Mouse (Mus musculus) kidney, embryonic 14.5 days (tissue): ENCODE measurements around the gene Ces1f. TPM values are rescaled to one million over a fixed set of nuclear protein-coding genes. Genes with fewer than 3 reads are reported as not detected.

Experiments
- ATAC-seq: fragments of 200-750 bp; cut with Nextera tagmentation; 2 replicates; pipeline ENCODE4 v1.8.0; 2017; ENCODE audit warnings: moderate number of reproducible peaks, mild to moderate bottlenecking, moderate TSS enrichment, moderate library complexity; ENCODE audit not compliant: low FRiP score, low TSS enrichment
- H3K27ac ChIP-seq: fragments of 300-500 bp; sonication (generic); 2 replicates; pipeline ENCODE4 v1.5.1; 2014; ENCODE audit warnings: low read depth, mild to moderate bottlenecking, low read length, moderate library complexity, mixed read lengths
- H3K27me3 ChIP-seq: fragments of 300-500 bp; sonication (generic); 2 replicates; pipeline ENCODE4 v1.6.1; 2014; ENCODE audit warnings: mild to moderate bottlenecking, low read length; ENCODE audit not compliant: control insufficient read depth, insufficient read depth
- H3K36me3 ChIP-seq: fragments of 300-500 bp; sonication (generic); 2 replicates; pipeline ENCODE4 v1.6.1; 2014; ENCODE audit warnings: low read length, mixed read lengths; ENCODE audit not compliant: control insufficient read depth, insufficient read depth
- H3K4me1 ChIP-seq: fragments of 300-500 bp; sonication (generic); 2 replicates; pipeline ENCODE4 v1.6.1; 2014; ENCODE audit warnings: low read length, mixed read lengths; ENCODE audit not compliant: control insufficient read depth, insufficient read depth
- H3K4me2 ChIP-seq: fragments of 300-500 bp; sonication (generic); replicated peaks from 2 replicates; pipeline ENCODE4 v1.6.1; 2014; ENCODE audit warnings: low read depth, mild to moderate bottlenecking, low read length
- H3K4me3 ChIP-seq: fragments of 300-500 bp; sonication (generic); 2 replicates; pipeline ENCODE4 v1.5.1; 2014; ENCODE audit warnings: mild to moderate bottlenecking, low read length
- H3K9ac ChIP-seq: fragments of 300-500 bp; sonication (generic); 2 replicates; pipeline ENCODE4 v1.6.1; 2014; ENCODE audit warnings: low read depth, mild to moderate bottlenecking, low read length, moderate library complexity
- H3K9me3 ChIP-seq: fragments of 300-500 bp; sonication (generic); 2 replicates; pipeline ENCODE4 v1.6.1; 2016; ENCODE audit warnings: low read length; ENCODE audit not compliant: control insufficient read depth
- WGBS: fragments of 180-500 bp; shearing (Covaris S2); extraction: QIAGEN DNeasy Blood & Tissue Kit; methylation state at CpG from one replicate; pipeline ENCODE4 v1.1.7; 2014; 5-methylcytosine and 5-hydroxymethylcytosine counted together
- polyA plus RNA-seq: library from polyadenylated mRNA; unstranded; fragments of >200 nt; fragmentation: Nextera tagmentation; extraction: Ambion mirVana; gene quantifications from 2 replicates; pipeline ENCODE4 v1.2.1, GENCODE M21; 2014

The Ces1f gene
- polyA plus RNA-seq, 1 experiment from 2014 or later: not detected

DNA sequence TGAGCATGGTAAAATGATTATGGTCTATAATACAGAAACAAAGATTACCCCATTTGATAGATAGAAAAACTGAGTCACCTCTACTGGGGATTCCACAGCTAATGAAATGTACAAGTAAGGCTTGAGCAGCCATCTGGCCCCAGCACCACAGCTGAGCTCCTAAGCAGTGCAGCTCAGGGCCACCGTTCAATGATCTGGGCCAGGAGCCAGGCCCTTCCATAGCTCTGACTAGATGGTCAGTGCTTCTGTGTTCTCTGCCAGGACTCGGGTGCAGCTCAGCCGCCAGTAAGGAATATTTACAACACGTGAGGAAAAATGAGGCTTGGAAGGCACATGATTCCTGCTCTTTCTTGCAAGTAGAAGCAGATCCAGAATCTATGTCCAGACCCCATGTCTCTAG, 6.9 kb downstream of the Ces1f start:
- Histone ChIP-seq H3K36me3 (no peaks in the 10 kb centered on the region), H3K27me3 (no peaks in the 10 kb centered on the region), H3K9ac (no peak overlapping the region), H3K4me2 (no peak overlapping the region), H3K4me3 (no peak overlapping the region), H3K27ac (no peak overlapping the region), H3K4me1 (no peaks in the 10 kb centered on the region), H3K9me3 (no peaks in the 10 kb centered on the region)
- no peak for ATAC-seq
- WGBS: 78% methylated on average over 4 of the region's 4 CpGs

DNA sequence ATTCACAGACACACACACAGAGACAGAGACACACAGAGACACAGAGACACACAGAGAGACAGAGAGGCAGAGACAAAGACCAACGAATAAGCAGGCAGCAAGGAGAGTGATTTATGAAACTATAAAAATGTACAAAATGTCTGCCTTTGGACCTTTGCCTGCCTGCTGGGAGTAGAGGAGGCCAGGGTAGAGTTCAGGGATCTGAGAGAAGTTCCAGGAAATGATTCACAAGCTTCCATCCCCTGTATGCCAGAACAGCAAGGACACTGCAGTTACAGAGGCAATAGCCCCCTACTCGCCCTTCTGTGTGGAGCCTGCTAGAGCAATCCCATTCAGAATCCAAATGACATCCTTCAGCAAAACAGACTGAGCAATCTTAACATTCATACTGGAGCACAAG, 18.1 kb downstream of the Ces1f start:
- Histone ChIP-seq H3K27me3 (no peaks in the 10 kb centered on the region), H3K4me3 (no peak overlapping the region), H3K4me2 (no peak overlapping the region), H3K9me3 (no peaks in the 10 kb centered on the region), H3K36me3 (no peaks in the 10 kb centered on the region), H3K27ac (no peak overlapping the region), H3K4me1 (no peaks in the 10 kb centered on the region), H3K9ac (no peak overlapping the region)
- no peak for ATAC-seq
- 42% methylated on average over 2 of the region's 2 CpGs for WGBS

DNA sequence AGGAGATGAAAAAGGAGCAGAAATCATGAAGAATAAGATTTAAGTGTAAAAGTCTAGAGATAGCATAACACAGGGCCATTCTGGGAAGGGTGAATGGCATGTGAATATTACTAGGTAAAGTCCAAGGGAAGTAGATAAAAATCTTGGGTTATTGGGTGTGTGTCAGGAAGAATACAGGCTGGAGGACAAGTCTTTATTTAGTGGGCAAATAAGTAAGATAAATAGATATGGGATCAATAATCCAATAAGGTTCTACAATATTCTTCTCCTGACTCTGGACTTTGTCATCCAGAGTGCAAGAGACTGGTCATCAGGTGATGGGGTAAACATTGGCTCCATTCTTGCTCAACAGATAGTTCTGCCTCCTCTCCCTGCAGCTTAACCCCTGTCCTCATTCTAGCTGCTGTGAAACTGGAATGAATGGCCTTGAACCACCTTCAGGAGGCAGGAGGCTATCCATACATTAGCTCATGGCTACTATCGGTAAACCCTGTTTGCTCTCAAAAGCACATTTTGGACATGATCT, 27.1 kb downstream of the Ces1f start:
- 93% methylated on average over 1 of the region's 1 CpGs for WGBS
- no peak overlapping the region for H3K4me3 ChIP-seq
- H3K9ac ChIP-seq: no peak overlapping the region
- H3K36me3 ChIP-seq: no peaks in the 10 kb centered on the region
- H3K4me1 ChIP-seq: no peaks in the 10 kb centered on the region
- no peak for ATAC-seq
- no peaks in the 10 kb centered on the region for H3K9me3 ChIP-seq
- no peaks in the 10 kb centered on the region for H3K27me3 ChIP-seq
- no peak overlapping the region for H3K27ac ChIP-seq
- H3K4me2 ChIP-seq: no peak overlapping the region

DNA sequence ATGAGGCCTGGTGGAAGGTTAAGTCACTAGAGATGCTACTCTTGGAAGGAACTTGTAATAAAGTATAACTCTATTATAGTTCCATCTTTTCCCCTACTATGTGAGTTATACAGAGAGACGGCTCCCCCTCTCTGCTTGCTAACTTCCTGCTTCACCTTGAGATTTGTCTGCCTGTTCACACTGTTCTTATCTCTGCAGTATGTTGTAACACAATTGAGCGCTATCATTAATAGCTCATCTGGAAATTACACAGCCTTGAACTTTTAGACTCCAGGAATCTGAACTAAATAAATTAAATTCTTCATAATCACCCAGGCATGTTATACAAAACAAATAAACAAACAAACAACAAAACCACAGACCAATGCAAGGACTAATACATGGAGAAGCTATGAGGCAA, 33.5 kb downstream of the Ces1f start:
- no peaks in the 10 kb centered on the region for H3K9me3 ChIP-seq
- H3K4me2 ChIP-seq: no peak overlapping the region
- ATAC-seq: no peak
- H3K36me3 ChIP-seq: no peaks in the 10 kb centered on the region
- H3K9ac ChIP-seq: no peak overlapping the region
- H3K4me3 ChIP-seq: no peak overlapping the region
- 82% methylated on average over 2 of the region's 2 CpGs for WGBS
- no peak overlapping the region for H3K27ac ChIP-seq
- H3K27me3 ChIP-seq: no peaks in the 10 kb centered on the region
- no peaks in the 10 kb centered on the region for H3K4me1 ChIP-seq

DNA sequence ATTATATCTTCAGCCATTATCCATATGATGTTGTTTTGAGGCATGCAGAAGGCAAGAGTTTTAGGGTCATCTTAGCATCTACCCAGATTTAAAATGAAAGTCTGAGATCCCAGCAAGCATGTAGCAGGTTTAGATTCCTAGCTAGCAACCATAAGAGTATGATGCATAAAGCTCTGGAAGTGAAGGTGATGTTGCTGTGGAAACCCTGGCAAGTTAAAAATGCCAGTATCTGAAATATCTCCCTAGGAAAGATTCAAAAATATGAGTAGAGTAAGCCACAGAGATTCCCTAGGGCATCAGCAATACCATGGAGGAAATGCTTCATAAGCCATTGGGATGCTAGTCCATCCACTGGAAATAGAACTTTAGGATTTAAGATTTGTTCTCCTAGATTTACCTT, 39.7 kb downstream of the Ces1f start:
- H3K4me3 ChIP-seq: no peak overlapping the region
- no peak overlapping the region for H3K9ac ChIP-seq
- no peak overlapping the region for H3K4me2 ChIP-seq
- no peak for ATAC-seq
- no peaks in the 10 kb centered on the region for H3K36me3 ChIP-seq
- H3K9me3 ChIP-seq: no peaks in the 10 kb centered on the region
- no peaks in the 10 kb centered on the region for H3K4me1 ChIP-seq
- no peaks in the 10 kb centered on the region for H3K27me3 ChIP-seq
- no peak overlapping the region for H3K27ac ChIP-seq

DNA sequence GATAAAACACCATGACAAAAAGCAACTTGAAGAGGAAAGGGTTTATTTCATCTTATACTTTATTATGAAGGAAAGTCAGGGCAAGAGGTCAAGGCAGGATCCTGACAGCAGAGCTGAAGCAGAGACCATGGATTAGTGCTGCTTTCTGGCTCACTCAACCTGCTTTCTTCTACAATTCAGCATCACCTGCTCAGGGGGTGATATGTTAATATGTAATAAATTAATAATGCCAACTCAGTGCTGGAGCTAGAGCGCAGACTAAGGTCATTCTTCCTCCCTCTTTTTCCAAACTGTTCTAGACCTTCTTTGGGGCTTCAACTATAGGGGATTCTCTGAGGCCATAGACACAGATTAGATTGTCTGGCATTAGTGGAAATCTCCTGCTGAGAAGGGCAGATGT, 43.9 kb downstream of the Ces1f start:
- no peak overlapping the region for H3K4me3 ChIP-seq
- no peaks in the 10 kb centered on the region for H3K9me3 ChIP-seq
- no peak overlapping the region for H3K4me2 ChIP-seq
- H3K9ac ChIP-seq: no peak overlapping the region
- H3K4me1 ChIP-seq: no peaks in the 10 kb centered on the region
- H3K27me3 ChIP-seq: no peaks in the 10 kb centered on the region
- H3K36me3 ChIP-seq: no peaks in the 10 kb centered on the region
- no peak for ATAC-seq
- H3K27ac ChIP-seq: no peak overlapping the region
- WGBS: 94% methylated on average over 1 of the region's 1 CpGs

DNA sequence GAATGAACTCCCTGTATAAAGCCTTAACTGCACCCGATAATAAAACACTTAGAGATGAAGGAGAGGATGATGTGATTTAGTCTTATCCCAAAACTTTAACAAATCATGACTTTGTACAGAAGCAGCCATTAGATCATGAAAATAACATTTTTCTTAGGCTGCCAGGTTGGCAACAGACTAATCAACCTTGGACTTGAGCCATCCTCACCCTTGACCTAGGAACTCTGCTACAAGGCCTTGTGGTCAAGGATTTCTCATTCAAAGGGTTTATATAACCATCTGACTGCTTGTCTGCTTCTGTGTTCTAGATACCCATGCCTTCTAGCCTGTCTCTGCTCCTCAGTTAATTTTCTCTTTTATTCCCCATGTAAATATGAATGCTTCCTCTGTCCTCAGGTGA, 44.8 kb downstream of the Ces1f start:
- Histone ChIP-seq H3K9me3 (no peaks in the 10 kb centered on the region), H3K4me2 (no peak overlapping the region)
- 89% methylated on average over 1 of the region's 1 CpGs for WGBS

DNA sequence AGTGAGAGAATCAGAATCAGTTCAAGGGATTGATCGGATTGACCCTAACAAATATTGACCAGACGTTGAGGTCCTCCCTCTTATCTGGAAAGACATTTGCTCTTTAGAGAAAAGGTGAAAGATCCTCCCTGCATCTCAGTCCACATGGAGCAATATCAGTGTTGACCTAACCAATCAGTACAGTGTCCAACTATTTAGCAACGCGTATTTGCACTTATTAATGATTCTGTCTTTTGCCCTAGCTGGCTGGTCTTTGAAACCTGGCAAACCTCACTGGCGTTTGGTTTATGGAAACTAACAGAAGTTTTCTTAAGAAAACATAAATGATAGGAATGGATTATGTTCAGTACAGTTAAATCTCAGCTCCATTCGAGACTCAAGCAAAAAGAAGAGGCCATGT, 45.5 kb downstream of the Ces1f start:
- no peak overlapping the region for H3K4me3 ChIP-seq
- H3K27ac ChIP-seq: no peak overlapping the region
- H3K9ac ChIP-seq: no peak overlapping the region
- WGBS: 87% methylated on average over 6 of the region's 6 CpGs
- ATAC-seq: no peak
- H3K4me2 ChIP-seq: no peak overlapping the region
- no peaks in the 10 kb centered on the region for H3K4me1 ChIP-seq
- H3K27me3 ChIP-seq: no peaks in the 10 kb centered on the region
- H3K36me3 ChIP-seq: no peaks in the 10 kb centered on the region
- H3K9me3 ChIP-seq: no peaks in the 10 kb centered on the region

More for the DNA sequence above, 44.8 kb downstream of the Ces1f start:
- no peaks in the 10 kb centered on the region for H3K27me3 ChIP-seq
- no peak for ATAC-seq
- no peak overlapping the region for H3K9ac ChIP-seq
- no peaks in the 10 kb centered on the region for H3K4me1 ChIP-seq
- H3K27ac ChIP-seq: no peak overlapping the region
- H3K36me3 ChIP-seq: no peaks in the 10 kb centered on the region
- no peak overlapping the region for H3K4me3 ChIP-seq

DNA sequence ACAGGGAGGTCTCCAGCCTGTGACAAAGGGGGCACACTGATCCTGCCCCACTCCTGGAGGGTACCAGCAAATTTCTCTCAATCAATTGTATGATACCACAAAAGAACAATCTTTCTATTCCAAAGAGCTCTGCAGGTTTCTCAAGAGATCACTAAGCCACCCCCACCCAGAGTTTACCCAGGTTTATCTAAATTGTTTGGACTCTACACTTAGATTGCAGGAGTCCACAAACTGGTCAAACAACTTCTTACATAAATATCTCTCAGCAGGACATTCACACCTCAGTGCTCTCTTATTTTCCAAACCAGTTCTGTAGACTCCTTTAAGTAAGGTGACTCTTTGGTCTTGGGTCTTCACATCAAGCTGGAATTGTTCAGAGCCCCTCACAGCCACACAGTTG, 50.1 kb downstream of the Ces1f start, which contains the start of gene Ces1e:
Gene Ces1e (minus strand): TSS at position 174 of the 400 bp plus-strand sequence.
- ATAC-seq: no peak

More for the DNA sequence above, 50.1 kb downstream of the Ces1f start, which contains the start of gene Ces1e:
- Histone ChIP-seq H3K4me1 (no peaks in the 10 kb centered on the region), H3K36me3 (no peaks in the 10 kb centered on the region), H3K9me3 (no peaks in the 10 kb centered on the region), H3K27me3 (no peaks in the 10 kb centered on the region), H3K4me3 (no peak within 1 kb of the TSS), H3K4me2 (no peak within 1 kb of the TSS), H3K9ac (no peak within 1 kb of the TSS), H3K27ac (no peak within 1 kb of the TSS)
